Mouse (Mus musculus) cerebellum, adult 2 months (tissue): ENCODE results near the gene Pex6.

ENCODE experiments used
- CTCF ChIP-seq: fragments of 200-500 bp; IDR thresholded peaks from 2 replicates; pipeline ENCODE4 v1.5.1; 2011; ENCODE audit warnings: low read depth, mild to moderate bottlenecking, control low read depth, low read length, moderate library complexity, borderline replicate concordance; ENCODE audit not compliant: insufficient read depth
- POLR2A ChIP-seq: fragments of 200-500 bp; IDR thresholded peaks from 2 replicates; pipeline ENCODE4 v1.6.1; 2011; ENCODE audit warnings: low read length, control low read depth, borderline replicate concordance; ENCODE audit not compliant: insufficient read depth

DNA sequence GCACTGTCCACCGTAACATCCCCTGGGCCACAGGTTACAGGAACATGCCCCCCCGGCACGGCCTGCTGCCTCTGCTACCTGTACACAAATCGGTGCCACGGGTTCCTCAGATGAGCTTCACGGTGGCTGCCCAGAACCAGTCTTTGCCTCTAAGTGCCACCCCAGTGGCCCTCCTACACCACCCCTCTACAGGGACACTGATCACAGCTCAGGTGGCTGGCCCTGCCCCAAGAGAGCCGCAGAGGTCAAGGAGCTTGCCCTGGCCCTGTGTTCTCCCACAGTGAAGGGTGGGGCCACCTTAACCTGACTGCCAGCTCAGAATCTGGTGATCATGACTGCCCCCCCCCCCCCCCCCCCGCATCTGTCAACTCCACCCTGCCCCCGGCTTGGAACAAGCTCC is 32.8 kb upstream of the Pex6 start, which contains the start of gene Mea1:
- TF ChIP-seq POLR2A (no peak), CTCF (no peak)
